Mouse (Mus musculus) left cerebral cortex, adult 9 months (tissue): ENCODE measurements at regions not wholly inside any gene's neighbourhood (a gene's known extent, or its start where the extent isn't known, plus 50 kb on each side); places are given as distances from the start of the nearest gene placed in this dataset.

Experiments used
- DNase-seq, 2 experiments: peaks; one replicate each; pipeline ENCODE4 v3.0.0; 2022; ENCODE audit warnings: low spot score in 2 of 2

- DNase-seq = no peak
These were observed 64.8 kb upstream of the Slc6a6 start for GRCm38 (mm10) chr6:91619009-91619408.

- DNase-seq = no peak
These were observed 63.8 kb upstream of the Slc6a6 start for GRCm38 (mm10) chr6:91619735-91620732.

GRCm38 (mm10) chr6:91621437-91621836, 62.4 kb upstream of the Slc6a6 start:
- no peak for DNase-seq

GRCm38 (mm10) chr6:91622425-91622824, 61.4 kb upstream of the Slc6a6 start:
- DNase-seq = no peak

GRCm38 (mm10) chr6:91623646-91624045, 60.2 kb upstream of the Slc6a6 start:
- no peak for DNase-seq

- no peak for DNase-seq
These were observed 54.6 kb upstream of the Slc6a6 start for GRCm38 (mm10) chr6:91629230-91629629.

GRCm38 (mm10) chr6:91631261-91631660, 52.6 kb upstream of the Slc6a6 start:
- no peak for DNase-seq
